Mouse (Mus musculus): ENCODE measurements at regions not wholly inside any gene's neighbourhood (a gene's known extent, or its start where the extent isn't known, plus 50 kb on each side); places are given as distances from the start of the nearest gene placed in this dataset.

DNA sequence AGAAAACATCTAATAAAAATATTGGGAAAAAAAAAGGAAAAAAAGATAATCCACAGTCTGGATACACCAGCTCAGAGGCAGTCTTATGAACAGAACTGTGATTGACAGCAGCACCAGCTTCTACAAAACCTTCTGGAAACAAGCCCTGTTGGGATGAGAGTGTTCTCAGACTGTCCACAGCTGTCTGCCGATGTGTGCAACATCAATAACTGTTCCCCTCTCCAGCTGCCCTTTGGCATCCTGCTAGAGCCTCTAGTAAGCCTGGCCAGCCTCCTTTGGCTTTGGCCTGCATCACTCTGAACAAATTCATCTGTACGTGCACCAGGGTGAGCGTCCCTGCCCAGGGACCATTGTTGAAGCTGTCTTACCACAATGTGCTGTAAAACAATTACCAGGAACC is 137.0 kb upstream of the Irs2 start:
- no peaks in the 10 kb centered on the region for H3K4me1 ChIP-seq
- H3K27me3 ChIP-seq, result no peaks in the 10 kb centered on the region
- H3K4me2 ChIP-seq (replicated peaks), result no peak overlapping the region
- no peak for ATAC-seq (ENCODE audit: insufficient number of reproducible peaks, insufficient read depth, low FRiP score, low TSS enrichment)
- H3K4me3 ChIP-seq, result no peak overlapping the region
- no peaks in the 10 kb centered on the region for H3K36me3 ChIP-seq
- 83% methylated on average over 3 of the region's 3 CpGs for WGBS
- no peaks in the 10 kb centered on the region for H3K9me3 ChIP-seq
- H3K27ac ChIP-seq, result no peak overlapping the region
- H3K9ac ChIP-seq, result no peak overlapping the region

- no peak overlapping the region for H3K4me2 ChIP-seq (replicated peaks)
- no peaks in the 10 kb centered on the region for H3K9me3 ChIP-seq
- no peaks in the 10 kb centered on the region for H3K36me3 ChIP-seq
- no peaks in the 10 kb centered on the region for H3K27me3 ChIP-seq
- H3K9ac ChIP-seq, result no peak overlapping the region
- H3K27ac ChIP-seq, result no peak overlapping the region
- 93% methylated on average over 1 of the region's 1 CpGs for WGBS
- no peak overlapping the region for H3K4me3 ChIP-seq
- ATAC-seq (ENCODE audit: insufficient number of reproducible peaks, insufficient read depth, low FRiP score, low TSS enrichment), result no peak
- H3K4me1 ChIP-seq, result peaks cover 3% of the 10 kb centered on the region; the same call in 1 of the 2 replicates
Observed at GRCm38 (mm10) chr8:11140566-11140965, 132.3 kb upstream of the Irs2 start.

DNA sequence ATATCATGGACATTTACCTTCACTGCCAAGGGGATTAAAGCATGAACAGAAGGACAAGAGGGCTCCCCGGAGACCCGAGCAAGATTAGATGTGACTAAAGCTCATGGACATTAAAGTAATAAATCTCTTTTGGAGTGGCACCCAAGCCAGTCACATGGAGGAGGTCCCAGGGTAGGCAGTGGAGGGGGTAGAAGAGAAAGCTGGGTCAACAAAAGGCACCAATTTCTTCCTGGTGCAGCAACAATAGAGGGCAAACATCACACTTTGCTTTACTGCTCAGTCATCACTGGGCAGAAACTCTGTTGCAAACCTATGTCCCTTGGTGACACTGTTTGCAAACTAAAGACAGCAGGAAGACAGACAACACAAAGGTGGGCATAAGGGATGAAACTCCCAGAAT is 131.0 kb upstream of the Irs2 start:
- H3K9ac ChIP-seq, result no peak overlapping the region
- H3K4me3 ChIP-seq, result no peak overlapping the region
- no peak overlapping the region for H3K4me2 ChIP-seq (replicated peaks)
- no peak overlapping the region for H3K27ac ChIP-seq
- no peaks in the 10 kb centered on the region for H3K27me3 ChIP-seq
- H3K4me1 ChIP-seq, result peaks cover 3% of the 10 kb centered on the region; the same call in 1 of the 2 replicates
- H3K36me3 ChIP-seq, result no peaks in the 10 kb centered on the region
- 84% methylated on average over 2 of the region's 2 CpGs for WGBS
- H3K9me3 ChIP-seq, result no peaks in the 10 kb centered on the region
- no peak for ATAC-seq (ENCODE audit: insufficient number of reproducible peaks, insufficient read depth, low FRiP score, low TSS enrichment)

- H3K27me3 ChIP-seq, result no peaks in the 10 kb centered on the region
- 90% methylated on average over 5 of the region's 5 CpGs for WGBS
- H3K4me1 ChIP-seq, result peaks cover 3% of the 10 kb centered on the region; the same call in 1 of the 2 replicates
- no peaks in the 10 kb centered on the region for H3K9me3 ChIP-seq
- no peak for ATAC-seq (ENCODE audit: insufficient number of reproducible peaks, insufficient read depth, low FRiP score, low TSS enrichment)
- no peak overlapping the region for H3K4me2 ChIP-seq (replicated peaks)
- no peak overlapping the region for H3K9ac ChIP-seq
- no peaks in the 10 kb centered on the region for H3K36me3 ChIP-seq
- H3K27ac ChIP-seq, result no peak overlapping the region
- no peak overlapping the region for H3K4me3 ChIP-seq
Observed at GRCm38 (mm10) chr8:11138302-11139020, 130.2 kb upstream of the Irs2 start.

- H3K4me3 ChIP-seq, result no peak overlapping the region
- no peak overlapping the region for H3K4me2 ChIP-seq (replicated peaks)
- H3K9me3 ChIP-seq, result no peaks in the 10 kb centered on the region
- ATAC-seq (ENCODE audit: insufficient number of reproducible peaks, insufficient read depth, low FRiP score, low TSS enrichment), result no peak
- no peak overlapping the region for H3K9ac ChIP-seq
- H3K4me1 ChIP-seq, result peaks cover 3% of the 10 kb centered on the region; the same call in 1 of the 2 replicates
- no peaks in the 10 kb centered on the region for H3K27me3 ChIP-seq
- WGBS, result 60% methylated on average over 4 of the region's 4 CpGs
- H3K36me3 ChIP-seq, result no peaks in the 10 kb centered on the region
- H3K27ac ChIP-seq, result 0 out of 2 replicates have a peak overlapping the region, but pooled peaks have one; percentile 60
Observed at GRCm38 (mm10) chr8:11136566-11136965, 128.3 kb upstream of the Irs2 start.

- Histone ChIP-seq H3K4me1 (peaks cover 3% of the 10 kb centered on the region; the same call in 1 of the 2 replicates), H3K36me3 (no peaks in the 10 kb centered on the region), H3K9me3 (no peaks in the 10 kb centered on the region), H3K9ac (no peak overlapping the region), H3K27me3 (no peaks in the 10 kb centered on the region), H3K4me3 (no peak overlapping the region), H3K27ac (peak overlapping the region; percentile 69; the same call in 1 of the 2 replicates), H3K4me2 (replicated peaks) (no peak overlapping the region)
- 57% methylated on average over 11 of the region's 11 CpGs for WGBS
- 0 out of 2 replicates have a peak, but pooled peaks have one; percentile 41 for ATAC-seq (ENCODE audit: insufficient number of reproducible peaks, insufficient read depth, low FRiP score, low TSS enrichment)
Observed at GRCm38 (mm10) chr8:11135135-11135534, 126.9 kb upstream of the Irs2 start.

GRCm38 (mm10) chr8:11134562-11134961 is 126.3 kb upstream of the Irs2 start:
- no peak for ATAC-seq (ENCODE audit: insufficient number of reproducible peaks, insufficient read depth, low FRiP score, low TSS enrichment)
- Histone ChIP-seq H3K4me3 (no peak overlapping the region), H3K9me3 (no peaks in the 10 kb centered on the region), H3K9ac (no peak overlapping the region), H3K4me2 (replicated peaks) (no peak overlapping the region), H3K4me1 (peaks cover 3% of the 10 kb centered on the region; the same call in 1 of the 2 replicates), H3K27me3 (no peaks in the 10 kb centered on the region), H3K27ac (peak overlapping the region; percentile 69; the same call in 1 of the 2 replicates), H3K36me3 (no peaks in the 10 kb centered on the region)
- 92% methylated on average over 4 of the region's 4 CpGs for WGBS

GRCm38 (mm10) chr8:11119030-11119634 is 110.9 kb upstream of the Irs2 start:
- no peaks in the 10 kb centered on the region for H3K36me3 ChIP-seq
- H3K4me3 ChIP-seq, result no peak overlapping the region
- no peaks in the 10 kb centered on the region for H3K27me3 ChIP-seq
- no peak overlapping the region for H3K27ac ChIP-seq
- H3K4me1 ChIP-seq, result 0 out of 2 replicates have a peak, but pooled peaks cover 11% of the 10 kb centered on the region
- H3K9me3 ChIP-seq, result no peaks in the 10 kb centered on the region
- ATAC-seq (ENCODE audit: insufficient number of reproducible peaks, insufficient read depth, low FRiP score, low TSS enrichment), result no peak
- H3K9ac ChIP-seq, result no peak overlapping the region
- no peak overlapping the region for H3K4me2 ChIP-seq (replicated peaks)
- 45% methylated on average over 5 of the region's 5 CpGs for WGBS

DNA sequence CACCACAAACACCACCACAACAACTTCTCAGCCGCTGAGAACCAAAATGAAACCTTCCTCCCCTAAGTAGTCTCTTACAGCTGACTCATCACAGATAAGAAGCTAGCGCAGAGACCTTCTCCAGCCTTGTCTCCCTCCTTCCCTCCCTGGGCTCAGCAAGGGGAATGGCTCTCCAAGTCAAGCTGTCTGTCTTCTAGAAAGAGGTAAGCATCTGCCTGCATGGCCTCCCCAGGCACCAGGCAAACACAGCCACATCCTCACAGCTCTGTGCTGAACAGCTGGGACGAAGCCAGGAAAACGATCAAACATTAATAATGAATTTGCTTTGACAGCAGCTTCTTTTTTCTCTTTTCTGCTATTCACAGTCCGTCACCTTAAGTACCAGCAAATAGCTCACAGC is 108.3 kb upstream of the Irs2 start:
- ATAC-seq (ENCODE audit: insufficient number of reproducible peaks, insufficient read depth, low FRiP score, low TSS enrichment), result no peak
- 0 out of 2 replicates have a peak, but pooled peaks cover 11% of the 10 kb centered on the region for H3K4me1 ChIP-seq
- H3K36me3 ChIP-seq, result no peaks in the 10 kb centered on the region
- H3K4me2 ChIP-seq (replicated peaks), result no peak overlapping the region
- no peak overlapping the region for H3K4me3 ChIP-seq
- no peaks in the 10 kb centered on the region for H3K9me3 ChIP-seq
- H3K27ac ChIP-seq, result no peak overlapping the region
- WGBS, result 71% methylated on average over 5 of the region's 5 CpGs
- H3K27me3 ChIP-seq, result no peaks in the 10 kb centered on the region
- no peak overlapping the region for H3K9ac ChIP-seq

GRCm38 (mm10) chr8:11115210-11115609 is 107.0 kb upstream of the Irs2 start:
- WGBS, result 38% methylated on average over 6 of the region's 6 CpGs
- Histone ChIP-seq H3K4me2 (replicated peaks) (no peak overlapping the region), H3K4me3 (no peak overlapping the region), H3K36me3 (no peaks in the 10 kb centered on the region), H3K27ac (no peak overlapping the region), H3K9ac (no peak overlapping the region), H3K9me3 (no peaks in the 10 kb centered on the region), H3K27me3 (no peaks in the 10 kb centered on the region), H3K4me1 (0 out of 2 replicates have a peak, but pooled peaks cover 11% of the 10 kb centered on the region)
- ATAC-seq (ENCODE audit: insufficient number of reproducible peaks, insufficient read depth, low FRiP score, low TSS enrichment), result no peak

GRCm38 (mm10) chr8:11114531-11114930 is 106.3 kb upstream of the Irs2 start:
- no peaks in the 10 kb centered on the region for H3K27me3 ChIP-seq
- no peaks in the 10 kb centered on the region for H3K36me3 ChIP-seq
- WGBS, result 52% methylated on average over 8 of the region's 8 CpGs
- no peak overlapping the region for H3K4me3 ChIP-seq
- H3K4me1 ChIP-seq, result 0 out of 2 replicates have a peak, but pooled peaks cover 10% of the 10 kb centered on the region
- H3K27ac ChIP-seq, result peak overlapping the region; percentile 20; the same call in 1 of the 2 replicates
- no peak overlapping the region for H3K9ac ChIP-seq
- H3K4me2 ChIP-seq (replicated peaks), result no peak overlapping the region
- H3K9me3 ChIP-seq, result no peaks in the 10 kb centered on the region
- no peak for ATAC-seq (ENCODE audit: insufficient number of reproducible peaks, insufficient read depth, low FRiP score, low TSS enrichment)
